Mouse (Mus musculus) hindbrain, embryonic 12.5 days (tissue): Measurements from ENCODE around the gene Fah. TPM values are rescaled to one million over a fixed set of nuclear protein-coding genes. Genes with fewer than 3 reads are reported as not detected.

Experiments
- ATAC-seq: fragments of 200-750 bp; cut with Nextera tagmentation; 2 replicates; pipeline ENCODE4 v1.8.0; 2017; ENCODE audit warnings: moderate TSS enrichment; ENCODE audit not compliant: low FRiP score
- H3K27ac ChIP-seq: fragments of 300-500 bp; sonication (generic); 2 replicates; pipeline ENCODE4 v1.5.1; 2016; ENCODE audit warnings: mild to moderate bottlenecking
- H3K27me3 ChIP-seq: fragments of 300-500 bp; sonication (generic); 2 replicates; pipeline ENCODE4 v1.6.1; 2016; ENCODE audit warnings: mild to moderate bottlenecking
- H3K36me3 ChIP-seq: fragments of 300-500 bp; sonication (generic); 2 replicates; pipeline ENCODE4 v1.6.1; 2016; ENCODE audit warnings: mild to moderate bottlenecking
- H3K4me1 ChIP-seq: fragments of 300-500 bp; sonication (generic); 2 replicates; pipeline ENCODE4 v1.6.1; 2016
- H3K4me2 ChIP-seq: fragments of 300-500 bp; sonication (generic); replicated peaks from 2 replicates; pipeline ENCODE4 v1.6.1; 2016; ENCODE audit warnings: mild to moderate bottlenecking
- H3K4me3 ChIP-seq: fragments of 300-500 bp; sonication (generic); 2 replicates; pipeline ENCODE4 v1.5.1; 2016; ENCODE audit warnings: mild to moderate bottlenecking
- H3K9ac ChIP-seq: fragments of 300-500 bp; sonication (generic); 2 replicates; pipeline ENCODE4 v1.6.1; 2016; ENCODE audit warnings: mild to moderate bottlenecking, moderate library complexity
- H3K9me3 ChIP-seq: fragments of 300-500 bp; sonication (generic); replicated peaks from 2 replicates; pipeline ENCODE4 v1.6.1; 2016; ENCODE audit warnings: mild to moderate bottlenecking
- WGBS: fragments of 180-500 bp; shearing (Covaris S2); methylation state at CpG from one replicate; pipeline ENCODE4 v1.1.7; 2016; 5-methylcytosine and 5-hydroxymethylcytosine counted together
- polyA plus RNA-seq: library from polyadenylated mRNA; unstranded; fragments of >200 nt; fragmentation: Nextera tagmentation; extraction: Ambion mirVana; gene quantifications from 2 replicates; pipeline ENCODE4 v1.2.1, GENCODE M21; 2016

Gene Fah
- polyA plus RNA-seq, 1 experiment from 2014 or later, result 3.8 TPM

- H3K4me2 ChIP-seq, result no peak overlapping the region
- WGBS, result 82% methylated on average over 2 of the region's 2 CpGs
- no peaks in the 10 kb centered on the region for H3K4me1 ChIP-seq
- no peaks in the 10 kb centered on the region for H3K36me3 ChIP-seq
- no peak for ATAC-seq
- H3K27me3 ChIP-seq, result no peaks in the 10 kb centered on the region
- H3K9me3 ChIP-seq, result no peaks in the 10 kb centered on the region
- H3K27ac ChIP-seq, result no peak overlapping the region
- no peak overlapping the region for H3K9ac ChIP-seq
- H3K4me3 ChIP-seq, result no peak overlapping the region
Observed at GRCm38 (mm10) chr7:84551472-84551871, 55.0 kb downstream of the Fah start.

GRCm38 (mm10) chr7:84546667-84547066 is 59.9 kb downstream of the Fah start:
- no peak overlapping the region for H3K4me2 ChIP-seq
- no peak; the same call in 1 of the 2 replicates for ATAC-seq
- H3K27ac ChIP-seq, result no peak overlapping the region
- H3K36me3 ChIP-seq, result no peaks in the 10 kb centered on the region
- H3K4me1 ChIP-seq, result no peaks in the 10 kb centered on the region
- no peak overlapping the region for H3K9ac ChIP-seq
- H3K27me3 ChIP-seq, result no peaks in the 10 kb centered on the region
- H3K4me3 ChIP-seq, result no peak overlapping the region
- WGBS, result 68% methylated on average over 4 of the region's 4 CpGs
- no peaks in the 10 kb centered on the region for H3K9me3 ChIP-seq

DNA sequence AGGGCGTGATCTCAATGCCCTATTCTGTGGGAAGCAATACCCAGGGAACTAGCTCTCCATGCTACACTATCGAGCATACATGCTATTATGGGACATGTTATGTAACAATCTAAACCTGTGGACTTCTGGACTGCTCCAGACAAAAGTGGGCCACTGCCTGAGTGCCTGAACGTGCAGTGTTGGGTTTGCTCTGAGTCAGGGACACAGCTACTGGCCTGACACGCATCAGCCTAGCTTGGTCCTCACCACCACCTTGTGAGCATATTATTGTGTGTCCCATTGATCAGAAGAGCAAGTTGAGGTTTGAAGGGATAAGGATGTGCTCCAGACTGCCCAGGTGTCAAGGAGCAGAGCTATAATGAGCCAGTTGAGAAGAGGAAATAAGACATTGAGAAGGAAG is 61.6 kb downstream of the Fah start:
- Histone ChIP-seq H3K9ac (no peak overlapping the region), H3K9me3 (no peaks in the 10 kb centered on the region), H3K4me1 (no peaks in the 10 kb centered on the region), H3K36me3 (no peaks in the 10 kb centered on the region), H3K27ac (no peak overlapping the region), H3K4me3 (no peak overlapping the region), H3K27me3 (no peaks in the 10 kb centered on the region), H3K4me2 (no peak overlapping the region)
- 87% methylated on average over 4 of the region's 4 CpGs for WGBS
- no peak for ATAC-seq

Other genes with a start within 250 kb of the Fah start
- gene Arnt2, start 196.5 kb downstream of the Fah start, polyA plus RNA-seq, result 57.6 and 64.2 TPM in 2 replicates
- 0.39 and 0.53 TPM in 2 replicates for gene Gm2115, start 77.8 kb downstream of the Fah start, polyA plus RNA-seq
- 205 and 210 TPM in 2 replicates for gene Zfand6, start 83.2 kb upstream of the Fah start, polyA plus RNA-seq
- not detected in 2 replicates for gene Olfr291, start 246.8 kb upstream of the Fah start, polyA plus RNA-seq